Mouse (Mus musculus): ENCODE data around the gene Ablim1. TPM values are rescaled to one million over a fixed set of nuclear protein-coding genes. Genes with fewer than 3 reads are reported as not detected.

Gene Ablim1
- polyA plus RNA-seq, 2 experiments, result 3.0 to 4.7 TPM

GRCm38 (mm10) chr19:57219758-57220157, 95.0 kb downstream of the Ablim1 start:
- H3K4me2 ChIP-seq (ENCODE audit: low read depth), result no peak overlapping the region
- no peaks in the 10 kb centered on the region for H3K9me3 ChIP-seq (ENCODE audit: control insufficient read depth, low read length)
- TF ChIP-seq CTCF (IDR thresholded peaks at IDR 0.05; ENCODE audit: low read depth) (no peak), EP300 (IDR thresholded peaks at IDR 0.05; ENCODE audit: low read depth) (no peak)
- no peaks in the 10 kb centered on the region for H3K27me3 ChIP-seq (ENCODE audit: control insufficient read depth, insufficient read depth, low read length)
- no peak for ATAC-seq (ENCODE audit: insufficient read depth)
- no peaks in the 10 kb centered on the region for H3K36me3 ChIP-seq (replicated peaks; ENCODE audit: control insufficient read depth, insufficient read depth, low read depth)
- DNase-seq (ENCODE audit: low read depth in 3 of 3, low spot score in 3 of 3), result no peak
- no peak overlapping the region for H3K4me3 ChIP-seq (ENCODE audit: insufficient read depth in 1 of 2, low read depth in 2 of 2, low read length in 2 of 2)
- no peak overlapping the region for H3K27ac ChIP-seq
- no peak overlapping the region for H3K9ac ChIP-seq (replicated peaks)
- 55% methylated on average over 11 of the region's 11 CpGs for WGBS (ENCODE audit: insufficient replicate concordance)
- H3K4me1 ChIP-seq (replicated peaks; ENCODE audit: control insufficient read depth in 2 of 2, insufficient read depth in 2 of 2, low read length in 1 of 2), result no peaks in the 10 kb centered on the region

- no peak overlapping the region for H3K9ac ChIP-seq (replicated peaks)
- no peaks in the 10 kb centered on the region for H3K36me3 ChIP-seq (replicated peaks; ENCODE audit: control insufficient read depth, insufficient read depth, low read depth)
- H3K4me3 ChIP-seq (ENCODE audit: insufficient read depth in 1 of 2, low read depth in 2 of 2, low read length in 2 of 2), result no peak overlapping the region
- no peak for TF ChIP-seq CTCF (IDR thresholded peaks at IDR 0.05; ENCODE audit: low read depth)
- no peak for TF ChIP-seq EP300 (IDR thresholded peaks at IDR 0.05; ENCODE audit: low read depth)
- H3K27ac ChIP-seq, result no peak overlapping the region
- ATAC-seq (ENCODE audit: insufficient read depth) (no peak), DNase-seq (ENCODE audit: low read depth in 3 of 3, low spot score in 3 of 3) (no peak)
- no peak overlapping the region for H3K4me2 ChIP-seq (ENCODE audit: low read depth)
- H3K27me3 ChIP-seq (ENCODE audit: control insufficient read depth, insufficient read depth, low read length), result no peaks in the 10 kb centered on the region
- H3K9me3 ChIP-seq (ENCODE audit: control insufficient read depth, low read length), result no peaks in the 10 kb centered on the region
- H3K4me1 ChIP-seq (replicated peaks; ENCODE audit: control insufficient read depth in 2 of 2, insufficient read depth in 2 of 2, low read length in 1 of 2), result peaks cover 0 to 6% of the 10 kb centered on the region in 2 experiments; a peak in 2 of 4 replicates
- WGBS (ENCODE audit: insufficient replicate concordance), result 46% methylated on average over 4 of the region's 4 CpGs
These were observed 97.6 kb downstream of the Ablim1 start for GRCm38 (mm10) chr19:57217161-57217560.

GRCm38 (mm10) chr19:57215527-57215926, 99.2 kb downstream of the Ablim1 start:
- DNase-seq (ENCODE audit: low read depth in 3 of 3, low spot score in 3 of 3) (no peak), ATAC-seq (ENCODE audit: insufficient read depth) (no peak)
- no peak overlapping the region for H3K27ac ChIP-seq
- H3K4me1 ChIP-seq (replicated peaks; ENCODE audit: control insufficient read depth in 2 of 2, insufficient read depth in 2 of 2, low read length in 1 of 2), result peaks cover 0 to 6% of the 10 kb centered on the region in 2 experiments; a peak in 2 of 4 replicates
- TF ChIP-seq EP300 (IDR thresholded peaks at IDR 0.05; ENCODE audit: low read depth) (no peak), CTCF (IDR thresholded peaks at IDR 0.05; ENCODE audit: low read depth) (no peak)
- no peak overlapping the region for H3K9ac ChIP-seq (replicated peaks)
- no peak overlapping the region for H3K4me3 ChIP-seq (ENCODE audit: insufficient read depth in 1 of 2, low read depth in 2 of 2, low read length in 2 of 2)
- no peak overlapping the region for H3K4me2 ChIP-seq (ENCODE audit: low read depth)
- H3K36me3 ChIP-seq (replicated peaks; ENCODE audit: control insufficient read depth, insufficient read depth, low read depth), result no peaks in the 10 kb centered on the region
- no peaks in the 10 kb centered on the region for H3K27me3 ChIP-seq (ENCODE audit: control insufficient read depth, insufficient read depth, low read length)
- 69% methylated on average over 8 of the region's 8 CpGs for WGBS (ENCODE audit: insufficient replicate concordance)
- H3K9me3 ChIP-seq (ENCODE audit: control insufficient read depth, low read length), result no peaks in the 10 kb centered on the region

GRCm38 (mm10) chr19:57212406-57212805, 102.3 kb downstream of the Ablim1 start:
- TF ChIP-seq CTCF (IDR thresholded peaks at IDR 0.05; ENCODE audit: low read depth), result no peak
- no peak for TF ChIP-seq EP300 (IDR thresholded peaks at IDR 0.05; ENCODE audit: low read depth)
- 40% methylated on average over 2 of the region's 2 CpGs for WGBS (ENCODE audit: insufficient replicate concordance)
- Histone ChIP-seq H3K4me3 (ENCODE audit: insufficient read depth in 1 of 2, low read depth in 2 of 2, low read length in 2 of 2) (no peak overlapping the region), H3K4me1 (replicated peaks; ENCODE audit: control insufficient read depth in 2 of 2, insufficient read depth in 2 of 2, low read length in 1 of 2) (peaks cover 0 to 8% of the 10 kb centered on the region in 2 experiments; a peak in 2 of 4 replicates), H3K9ac (replicated peaks) (no peak overlapping the region), H3K9me3 (ENCODE audit: control insufficient read depth, low read length) (no peaks in the 10 kb centered on the region), H3K27me3 (ENCODE audit: control insufficient read depth, insufficient read depth, low read length) (no peaks in the 10 kb centered on the region), H3K27ac (no peak overlapping the region), H3K4me2 (ENCODE audit: low read depth) (no peak overlapping the region), H3K36me3 (replicated peaks; ENCODE audit: control insufficient read depth, insufficient read depth, low read depth) (no peaks in the 10 kb centered on the region)
- DNase-seq (ENCODE audit: low read depth in 3 of 3, low spot score in 3 of 3), result no peak
- ATAC-seq (ENCODE audit: insufficient read depth), result no peak

- Histone ChIP-seq H3K4me1 (replicated peaks; ENCODE audit: control insufficient read depth in 2 of 2, insufficient read depth in 2 of 2, low read length in 1 of 2) (peaks cover 0 to 8% of the 10 kb centered on the region in 2 experiments; a peak in 2 of 4 replicates), H3K9ac (replicated peaks) (no peak overlapping the region), H3K4me2 (ENCODE audit: low read depth) (no peak overlapping the region), H3K9me3 (ENCODE audit: control insufficient read depth, low read length) (no peaks in the 10 kb centered on the region), H3K4me3 (ENCODE audit: insufficient read depth in 1 of 2, low read depth in 2 of 2, low read length in 2 of 2) (no peak overlapping the region), H3K27ac (no peak overlapping the region), H3K27me3 (ENCODE audit: control insufficient read depth, insufficient read depth, low read length) (no peaks in the 10 kb centered on the region), H3K36me3 (replicated peaks; ENCODE audit: control insufficient read depth, insufficient read depth, low read depth) (no peaks in the 10 kb centered on the region)
- ATAC-seq (ENCODE audit: insufficient read depth), result no peak
- no peak for TF ChIP-seq CTCF (IDR thresholded peaks at IDR 0.05; ENCODE audit: low read depth)
- no peak for TF ChIP-seq EP300 (IDR thresholded peaks at IDR 0.05; ENCODE audit: low read depth)
- 16% methylated on average over 15 of the region's 15 CpGs for WGBS (ENCODE audit: insufficient replicate concordance)
- no peak for DNase-seq (ENCODE audit: low read depth in 3 of 3, low spot score in 3 of 3)
These were observed 103.1 kb downstream of the Ablim1 start for GRCm38 (mm10) chr19:57211444-57212111.
